Mouse (Mus musculus) embryonic facial prominence, embryonic 15.5 days (tissue): ENCODE measurements around the gene Mapre1. TPM values are rescaled to one million over a fixed set of nuclear protein-coding genes. Genes with fewer than 3 reads are reported as not detected.
"Not testable (repeated sequence)": the region's sequence is repeated elsewhere in the genome, so short reads cannot be mapped to it uniquely, and the experiment has no call there.

Source experiments
- ATAC-seq: fragments of 200-750 bp; cut with Nextera tagmentation; 2 replicates; pipeline ENCODE4 v1.8.0; 2017; ENCODE audit warnings: low read depth, moderate TSS enrichment; ENCODE audit not compliant: insufficient number of reproducible peaks, low FRiP score, low TSS enrichment
- H3K27ac ChIP-seq: fragments of 300-500 bp; sonication (generic); replicated peaks from 2 replicates; pipeline ENCODE4 v1.5.1; 2015; ENCODE audit warnings: mild to moderate bottlenecking, inconsistent platforms
- H3K27me3 ChIP-seq: fragments of 300-500 bp; sonication (generic); 2 replicates; pipeline ENCODE4 v1.6.1; 2015; ENCODE audit warnings: inconsistent platforms
- H3K36me3 ChIP-seq: fragments of 300-500 bp; sonication (generic); 2 replicates; pipeline ENCODE4 v1.6.1; 2015; ENCODE audit warnings: mild to moderate bottlenecking, inconsistent platforms
- H3K4me1 ChIP-seq: fragments of 300-500 bp; sonication (generic); 2 replicates; pipeline ENCODE4 v1.6.1; 2015; ENCODE audit warnings: inconsistent platforms
- H3K4me2 ChIP-seq: fragments of 300-500 bp; sonication (generic); replicated peaks from 2 replicates; pipeline ENCODE4 v1.6.1; 2015; ENCODE audit warnings: mild to moderate bottlenecking, inconsistent platforms
- H3K4me3 ChIP-seq: fragments of 300-500 bp; sonication (generic); replicated peaks from 2 replicates; pipeline ENCODE4 v1.5.1; 2015; ENCODE audit warnings: mild to moderate bottlenecking, inconsistent platforms
- H3K9ac ChIP-seq: fragments of 300-500 bp; sonication (generic); 2 replicates; pipeline ENCODE4 v1.6.1; 2015; ENCODE audit warnings: inconsistent platforms
- H3K9me3 ChIP-seq: fragments of 300-500 bp; sonication (generic); replicated peaks from 2 replicates; pipeline ENCODE4 v1.6.1; 2016; ENCODE audit warnings: inconsistent platforms
- WGBS: fragments of 180-500 bp; shearing (Covaris S2); methylation state at CpG from one replicate; pipeline ENCODE4 v1.1.7; 2015; 5-methylcytosine and 5-hydroxymethylcytosine counted together
- polyA plus RNA-seq: library from polyadenylated mRNA; unstranded; fragments of >200 nt; fragmentation: Nextera tagmentation; extraction: Ambion mirVana; gene quantifications from 2 replicates; pipeline ENCODE4 v1.2.1, GENCODE M21; 2015

The Mapre1 gene
- polyA plus RNA-seq, 1 experiment from 2014 or later, result 207 TPM

- Histone ChIP-seq H3K36me3 (peaks cover 5% of the 10 kb centered on the region), H3K9ac (no peak overlapping the region), H3K4me3 (peak overlapping the region; percentile 35), H3K9me3 (no peaks in the 10 kb centered on the region), H3K4me2 (peak overlapping the region; percentile 74), H3K27ac (no peak overlapping the region), H3K4me1 (0 out of 2 replicates have a peak, but pooled peaks cover 10% of the 10 kb centered on the region), H3K27me3 (no peaks in the 10 kb centered on the region)
- WGBS, result 9% methylated on average over 24 of the region's 24 CpGs
- peak; percentile 87 for ATAC-seq
These were observed 37.7 kb downstream of the Mapre1 start for GRCm38 (mm10) chr2:153778638-153779362.

DNA sequence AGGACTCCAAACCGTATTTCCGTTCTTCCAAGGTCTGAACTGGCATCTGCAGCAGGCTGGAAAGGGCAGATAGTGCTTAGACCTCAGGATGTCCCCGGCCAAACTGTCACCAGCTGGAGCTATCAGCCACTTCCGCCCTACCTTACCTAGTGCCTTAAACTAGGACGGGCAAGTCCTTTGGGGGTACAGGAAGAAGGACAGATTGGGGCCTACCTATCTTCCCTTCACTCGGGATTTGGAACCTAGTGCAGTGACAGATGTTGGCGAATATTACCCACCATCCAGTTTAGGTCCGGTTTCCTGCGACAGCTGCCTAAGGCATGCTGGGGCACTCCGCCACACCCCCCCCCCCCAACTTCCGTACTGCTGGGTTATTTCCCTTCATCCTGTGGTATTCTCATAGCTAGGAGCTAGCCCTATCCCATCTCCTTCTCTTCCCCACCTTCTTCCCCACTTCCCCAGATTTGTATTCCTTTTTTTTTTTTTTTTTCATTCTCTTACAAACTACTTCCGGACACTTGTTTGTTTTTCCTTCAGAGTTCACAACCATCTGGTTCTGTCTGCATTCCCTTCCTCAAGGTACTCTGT, 38.4 kb downstream of the Mapre1 start, which contains the start of gene Efcab8:
TSS of gene Efcab8 (plus strand) at position 538 of the 588 bp plus-strand sequence.
- Histone ChIP-seq H3K4me2 (peak within 1 kb of the TSS; percentile 74), H3K9me3 (no peaks in the 10 kb centered on the region), H3K27ac (no peak within 1 kb of the TSS), H3K4me1 (0 out of 2 replicates have a peak, but pooled peaks cover 10% of the 10 kb centered on the region), H3K9ac (no peak within 1 kb of the TSS), H3K36me3 (no peaks in the 10 kb centered on the region), H3K4me3 (peak within 1 kb of the TSS; percentile 35), H3K27me3 (no peaks in the 10 kb centered on the region)
- ATAC-seq, result 0 out of 2 replicates have a peak, but pooled peaks have one; percentile 25
- 47% methylated on average over 12 of the region's 12 CpGs for WGBS

GRCm38 (mm10) chr2:153781181-153781580, 40.1 kb downstream of the Mapre1 start:
- ATAC-seq, result no peak
- WGBS, result 92% methylated on average over 4 of the region's 4 CpGs
- H3K9ac ChIP-seq, result no peak overlapping the region
- no peak overlapping the region for H3K4me3 ChIP-seq
- H3K4me1 ChIP-seq, result 0 out of 2 replicates have a peak, but pooled peaks cover 10% of the 10 kb centered on the region
- H3K9me3 ChIP-seq, result no peaks in the 10 kb centered on the region
- H3K27me3 ChIP-seq, result no peaks in the 10 kb centered on the region
- H3K4me2 ChIP-seq, result no peak overlapping the region
- no peak overlapping the region for H3K27ac ChIP-seq
- H3K36me3 ChIP-seq, result no peaks in the 10 kb centered on the region

DNA sequence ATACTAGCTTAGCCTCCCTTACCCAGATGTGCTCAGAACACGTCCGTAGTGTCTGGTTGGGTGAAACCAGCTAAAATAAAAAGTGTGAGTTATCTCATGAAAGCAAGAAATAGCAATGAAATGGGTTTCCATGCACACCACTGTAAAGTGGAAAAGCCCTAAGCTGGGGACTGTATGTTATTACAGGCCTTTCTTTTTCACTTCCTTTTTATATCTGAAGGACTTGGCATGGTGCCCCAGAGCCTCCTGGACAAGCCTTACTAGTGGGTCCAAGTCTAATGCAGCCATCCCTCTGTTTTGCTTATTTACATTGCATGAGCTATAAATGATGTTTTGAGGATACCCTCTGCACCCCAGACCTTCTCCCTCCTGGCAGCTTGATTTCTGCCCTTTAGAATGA, 43.6 kb downstream of the Mapre1 start:
- H3K4me3 ChIP-seq, result no peak overlapping the region
- H3K36me3 ChIP-seq, result no peaks in the 10 kb centered on the region
- H3K4me2 ChIP-seq, result no peak overlapping the region
- WGBS, result 86% methylated on average over 2 of the region's 2 CpGs
- no peaks in the 10 kb centered on the region for H3K9me3 ChIP-seq
- no peak overlapping the region for H3K27ac ChIP-seq
- H3K27me3 ChIP-seq, result no peaks in the 10 kb centered on the region
- H3K4me1 ChIP-seq, result no peaks in the 10 kb centered on the region
- H3K9ac ChIP-seq, result no peak overlapping the region
- ATAC-seq, result no peak

- no peak overlapping the region for H3K4me2 ChIP-seq
- no peak overlapping the region for H3K4me3 ChIP-seq
- H3K27me3 ChIP-seq, result no peaks in the 10 kb centered on the region
- H3K4me1 ChIP-seq, result no peaks in the 10 kb centered on the region
- no peaks in the 10 kb centered on the region for H3K36me3 ChIP-seq
- no peak for ATAC-seq
- no peak overlapping the region for H3K27ac ChIP-seq
- H3K9me3 ChIP-seq, result no peaks in the 10 kb centered on the region
- H3K9ac ChIP-seq, result no peak overlapping the region
These were observed 52.3 kb downstream of the Mapre1 start for GRCm38 (mm10) chr2:153793366-153793765.

DNA sequence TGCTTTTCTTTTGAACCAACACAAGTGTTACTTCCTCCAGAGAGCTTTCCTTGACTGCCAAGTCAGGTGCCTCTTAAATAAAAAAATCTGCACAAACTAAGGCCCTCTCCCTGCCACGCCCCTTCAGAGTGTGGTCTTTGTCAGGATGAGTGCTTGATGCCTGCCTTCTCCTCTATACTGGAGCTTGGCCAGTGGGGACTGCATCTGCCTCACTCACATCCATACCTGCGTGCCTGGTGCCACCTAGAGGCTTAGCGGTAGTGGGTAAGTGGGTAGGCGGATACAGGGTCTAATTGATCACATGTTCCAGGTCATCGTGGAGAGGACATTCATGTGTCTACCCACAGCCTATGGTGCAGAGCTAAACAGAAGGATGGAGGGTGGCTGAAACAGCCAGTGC, 54.0 kb downstream of the Mapre1 start:
- no peak for ATAC-seq
- H3K27ac ChIP-seq, result no peak overlapping the region
- no peaks in the 10 kb centered on the region for H3K27me3 ChIP-seq
- H3K4me2 ChIP-seq, result no peak overlapping the region
- H3K36me3 ChIP-seq, result no peaks in the 10 kb centered on the region
- 55% methylated on average over 5 of the region's 5 CpGs for WGBS
- no peaks in the 10 kb centered on the region for H3K9me3 ChIP-seq
- no peaks in the 10 kb centered on the region for H3K4me1 ChIP-seq
- no peak overlapping the region for H3K4me3 ChIP-seq
- H3K9ac ChIP-seq, result no peak overlapping the region

- not testable (repeated sequence) for H3K4me1 ChIP-seq, ATAC-seq, H3K9ac ChIP-seq, H3K4me2 ChIP-seq, H3K36me3 ChIP-seq, H3K9me3 ChIP-seq, H3K27me3 ChIP-seq, H3K4me3 ChIP-seq, H3K27ac ChIP-seq
These were observed 66.4 kb downstream of the Mapre1 start for GRCm38 (mm10) chr2:153807464-153807863.

DNA sequence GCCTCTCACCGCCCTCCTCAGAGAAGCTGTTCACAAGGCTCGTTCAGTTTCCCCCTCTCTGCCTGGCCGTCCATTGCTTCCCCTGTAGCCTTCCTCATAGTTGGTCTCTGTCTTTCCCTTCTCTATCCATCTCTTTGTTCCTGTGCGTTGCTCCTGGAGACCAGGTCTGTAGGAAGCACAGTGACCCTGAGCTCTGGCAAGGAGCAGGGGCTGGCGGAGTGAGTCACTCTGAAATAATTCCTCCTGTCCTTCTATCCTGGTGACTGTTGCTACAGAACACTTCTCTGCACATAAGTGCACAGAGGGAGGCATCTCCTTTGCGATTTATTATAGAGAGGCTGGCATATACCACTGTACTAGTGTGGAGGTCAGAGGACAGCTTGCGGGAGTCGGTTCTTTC, 67.1 kb downstream of the Mapre1 start:
- no peak overlapping the region for H3K4me2 ChIP-seq
- H3K27ac ChIP-seq, result no peak overlapping the region
- H3K9ac ChIP-seq, result no peak overlapping the region
- H3K36me3 ChIP-seq, result no peaks in the 10 kb centered on the region
- WGBS, result 74% methylated on average over 8 of the region's 8 CpGs
- no peak for ATAC-seq
- H3K4me3 ChIP-seq, result no peak overlapping the region
- no peaks in the 10 kb centered on the region for H3K9me3 ChIP-seq
- H3K4me1 ChIP-seq, result no peaks in the 10 kb centered on the region
- no peaks in the 10 kb centered on the region for H3K27me3 ChIP-seq

GRCm38 (mm10) chr2:153808841-153809240, 67.8 kb downstream of the Mapre1 start:
- no peak for ATAC-seq
- 71% methylated on average over 6 of the region's 6 CpGs for WGBS
- H3K9me3 ChIP-seq, result no peaks in the 10 kb centered on the region
- H3K27ac ChIP-seq, result no peak overlapping the region
- no peak overlapping the region for H3K9ac ChIP-seq
- no peaks in the 10 kb centered on the region for H3K4me1 ChIP-seq
- no peak overlapping the region for H3K4me3 ChIP-seq
- H3K27me3 ChIP-seq, result no peaks in the 10 kb centered on the region
- no peak overlapping the region for H3K4me2 ChIP-seq
- H3K36me3 ChIP-seq, result no peaks in the 10 kb centered on the region

- Histone ChIP-seq H3K27ac (no peak overlapping the region), H3K4me2 (no peak overlapping the region), H3K9ac (no peak overlapping the region), H3K4me3 (no peak overlapping the region), H3K36me3 (no peaks in the 10 kb centered on the region), H3K27me3 (no peaks in the 10 kb centered on the region), H3K9me3 (no peaks in the 10 kb centered on the region), H3K4me1 (no peaks in the 10 kb centered on the region)
- no peak for ATAC-seq
- 70% methylated on average over 3 of the region's 3 CpGs for WGBS
These were observed 68.8 kb downstream of the Mapre1 start for GRCm38 (mm10) chr2:153809921-153810320.

DNA sequence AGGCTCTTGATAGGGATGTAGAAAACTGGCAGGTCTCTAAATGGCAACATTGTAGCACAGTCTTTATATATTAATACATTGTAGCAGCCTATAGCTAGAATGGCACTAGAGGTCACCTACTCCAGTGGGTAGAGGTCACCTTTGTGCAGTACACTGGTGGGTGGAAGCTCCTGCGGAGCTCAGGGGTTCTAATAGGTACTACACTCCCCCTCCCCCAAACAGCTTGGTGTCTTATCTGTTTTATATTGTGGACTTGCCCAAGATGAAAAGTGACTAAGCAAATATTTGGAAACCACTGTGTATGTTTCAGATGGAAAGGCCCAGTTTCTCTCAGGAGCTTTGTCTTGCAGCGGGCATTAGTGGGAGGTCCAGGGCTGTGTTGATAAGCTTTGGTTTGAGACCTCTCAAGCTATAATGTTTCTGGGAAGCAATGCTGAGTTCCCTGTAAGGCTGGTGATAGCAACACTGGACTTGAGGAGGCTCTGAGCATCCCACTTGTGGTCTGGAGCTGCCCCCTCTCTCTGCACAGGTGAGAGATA, 81.0 kb downstream of the Mapre1 start:
- H3K9me3 ChIP-seq, result no peaks in the 10 kb centered on the region
- no peaks in the 10 kb centered on the region for H3K27me3 ChIP-seq
- H3K9ac ChIP-seq, result no peak overlapping the region
- no peaks in the 10 kb centered on the region for H3K36me3 ChIP-seq
- H3K4me1 ChIP-seq, result peaks cover 7% of the 10 kb centered on the region; the same call in 1 of the 2 replicates
- H3K4me3 ChIP-seq, result no peak overlapping the region
- no peak overlapping the region for H3K4me2 ChIP-seq
- no peak overlapping the region for H3K27ac ChIP-seq
- 91% methylated on average over 2 of the region's 2 CpGs for WGBS
- no peak for ATAC-seq
